Mouse (Mus musculus) urinary bladder, postnatal 25 days (tissue): ENCODE data around the gene Foxs1.
A peak's percentile ranks its signal among the peaks of the same experiment; 100 is the strongest.

Experiments
- DNase-seq: peaks from one replicate; pipeline ENCODE4 v3.0.0; 2022; ENCODE audit warnings: low spot score

The Foxs1 gene

DNA sequence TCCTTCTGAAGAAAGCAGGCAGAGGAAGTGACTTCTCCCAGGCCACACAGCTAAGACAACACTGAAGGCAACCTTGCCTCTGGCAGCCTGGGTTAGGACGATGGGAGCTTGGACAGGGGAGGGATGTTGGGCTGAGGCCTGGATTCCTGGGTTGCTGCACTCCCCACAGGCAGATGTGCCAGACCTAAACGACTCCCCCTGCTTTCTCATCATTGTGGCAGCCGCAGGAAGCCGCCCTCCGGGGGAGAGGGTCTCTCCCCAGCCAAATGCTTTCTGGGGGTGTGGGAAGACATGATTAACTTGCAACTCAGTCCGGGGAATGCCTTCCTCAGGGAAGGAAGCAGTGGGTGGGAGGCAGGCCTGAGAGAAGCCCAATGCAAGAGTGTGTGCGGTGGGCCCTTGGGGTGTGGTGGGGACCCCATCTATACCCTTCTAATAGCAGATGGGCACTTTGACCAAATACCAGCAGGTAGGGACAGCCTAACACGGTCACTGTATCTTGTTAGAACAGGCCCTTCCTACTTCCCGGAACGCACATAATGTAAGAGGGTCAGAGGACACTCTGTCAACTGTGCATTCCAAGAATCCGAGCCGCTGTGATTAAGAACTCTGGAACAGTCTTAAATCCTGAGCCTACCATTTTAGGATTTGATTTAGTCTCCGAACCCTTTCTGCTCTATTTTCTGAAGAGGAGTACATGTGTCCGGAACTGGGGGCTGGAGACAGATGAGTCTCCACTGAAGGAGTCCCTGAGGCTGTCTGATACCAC lies 4.6 kb downstream of the Foxs1 start:
- DNase-seq = no peak

DNA sequence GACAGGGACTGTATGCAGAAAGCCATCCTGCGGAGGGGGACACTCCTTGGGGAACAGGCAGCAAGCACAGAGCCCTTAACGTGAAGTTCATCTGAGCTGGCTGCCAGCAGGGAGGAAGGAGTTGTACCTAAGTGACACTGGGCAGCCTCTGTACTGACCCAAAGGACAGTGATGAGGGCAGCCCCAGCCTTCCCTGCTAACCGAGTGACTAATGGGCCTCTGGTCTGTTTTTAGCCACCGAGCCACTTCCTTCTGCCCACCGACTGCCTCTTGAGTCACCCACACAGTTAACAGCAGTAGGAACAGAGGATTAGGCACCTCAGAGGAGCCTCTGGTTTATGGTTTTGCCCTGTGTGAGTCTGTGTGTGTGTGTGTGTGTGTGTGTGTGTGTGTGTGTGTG lies 5.6 kb downstream of the Foxs1 start:
- DNase-seq = no peak

DNA sequence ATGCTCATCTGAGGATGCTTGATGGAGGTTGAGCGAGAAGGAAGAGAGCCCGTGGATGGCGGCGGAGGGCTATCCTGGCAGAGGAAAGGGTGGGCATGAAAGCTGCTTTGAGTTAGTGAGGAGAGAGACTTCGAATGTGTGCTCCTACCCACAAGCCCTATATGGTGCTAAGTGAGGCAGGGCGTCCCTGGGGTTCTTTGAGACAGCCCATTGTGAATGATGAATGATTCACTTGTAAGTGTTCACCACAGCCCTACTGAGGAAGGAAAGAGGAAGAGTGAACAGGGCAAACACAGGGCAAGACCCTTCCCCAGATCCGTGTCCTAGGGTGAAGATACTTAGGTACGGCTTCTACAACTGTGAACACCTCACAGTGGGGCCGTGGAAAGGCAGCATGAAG lies 6.1 kb downstream of the Foxs1 start:
- DNase-seq = no peak

DNA sequence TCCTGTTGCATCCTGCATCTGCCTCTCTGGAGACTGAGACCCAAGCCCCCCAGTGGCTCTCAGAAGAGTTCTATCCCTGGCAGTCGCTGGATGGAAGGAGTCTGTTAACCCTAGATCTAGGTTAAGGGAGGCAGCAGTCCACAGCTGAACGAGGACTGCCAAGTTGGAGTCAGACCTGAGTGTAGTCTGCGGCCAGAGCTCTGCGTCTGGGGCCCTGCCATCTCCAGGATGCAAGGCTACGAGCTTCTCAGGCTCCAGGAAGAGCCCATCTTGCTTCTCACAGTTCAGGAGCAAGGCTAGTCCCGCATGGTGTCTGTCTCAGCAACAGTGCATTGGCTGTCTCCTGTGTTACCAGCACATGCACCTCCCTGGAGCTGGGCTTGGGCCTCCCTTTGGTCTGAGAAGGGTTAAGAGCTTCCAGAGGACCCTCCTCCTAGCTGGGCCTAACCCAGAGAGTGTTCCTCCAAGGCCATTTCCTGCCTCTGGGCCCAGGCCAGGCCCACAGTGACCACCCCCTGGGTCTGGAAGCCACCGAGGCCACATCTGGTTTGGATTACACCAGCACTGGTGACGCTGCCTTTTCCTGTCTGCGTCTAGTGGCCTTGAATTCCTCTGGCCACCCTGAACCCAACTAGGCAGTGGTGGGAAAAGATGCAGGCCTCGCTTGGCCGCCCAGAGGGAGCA lies 7.7 kb downstream of the Foxs1 start:
- no peak for DNase-seq

DNA sequence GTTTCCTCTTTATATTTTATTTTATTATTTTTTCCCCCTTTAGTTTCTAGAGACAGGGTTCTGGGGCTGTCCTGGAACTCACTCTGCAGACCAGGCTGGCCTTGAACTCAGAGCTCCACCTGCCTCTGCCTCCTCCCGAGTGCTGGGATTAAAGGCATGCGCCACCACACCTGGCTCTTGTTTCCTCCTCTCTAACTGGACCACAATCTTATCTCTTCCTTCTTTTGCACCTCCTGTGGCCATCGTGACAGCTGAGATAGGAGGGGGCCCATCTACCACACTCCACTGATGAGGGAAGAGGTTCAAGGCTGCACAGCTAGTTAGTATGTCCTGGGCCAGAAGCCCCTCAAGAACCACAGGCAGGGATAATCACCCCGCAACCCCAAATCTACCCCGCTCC lies 8.5 kb downstream of the Foxs1 start:
- no peak for DNase-seq

DNA sequence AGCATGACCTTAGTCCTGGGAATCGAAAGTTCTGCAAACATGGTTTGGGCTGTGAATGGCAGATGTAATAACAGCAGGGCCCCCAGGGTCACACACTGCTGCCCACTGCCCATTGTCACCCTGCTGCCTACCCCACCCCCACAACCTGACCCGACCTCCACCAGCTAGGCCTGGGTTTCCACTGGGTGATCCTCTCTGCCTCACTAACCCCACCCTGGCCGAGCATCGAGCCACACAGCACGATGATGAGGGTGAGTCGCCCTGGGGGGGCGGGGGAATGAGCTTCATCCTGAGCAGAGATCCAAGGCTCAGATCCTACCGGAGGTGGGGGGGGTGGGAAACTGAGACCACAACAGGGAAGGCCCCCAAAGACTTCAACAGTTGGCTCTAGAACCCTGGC lies 8.9 kb downstream of the Foxs1 start:
- no peak for DNase-seq

DNA sequence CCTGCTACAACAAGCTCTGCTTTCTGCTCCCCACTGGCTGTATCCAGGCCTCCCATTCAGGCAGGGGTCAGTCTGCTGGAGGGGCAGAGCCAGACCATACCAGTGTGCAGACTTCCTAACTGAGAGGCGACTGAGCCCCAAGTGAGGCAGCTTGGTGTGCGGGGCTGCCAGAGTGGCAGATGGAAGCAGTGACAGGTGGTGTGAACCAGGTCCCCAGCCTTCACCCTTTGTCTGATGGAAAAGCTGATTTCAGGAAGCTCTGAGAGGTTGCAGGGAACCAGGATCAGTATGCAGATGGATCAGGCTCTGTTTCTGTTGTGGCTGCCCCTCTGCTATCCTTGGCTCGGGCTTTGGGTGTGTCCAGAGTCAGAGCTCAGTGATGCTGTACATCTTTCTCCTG lies 9.4 kb downstream of the Foxs1 start:
- no peak for DNase-seq

DNA sequence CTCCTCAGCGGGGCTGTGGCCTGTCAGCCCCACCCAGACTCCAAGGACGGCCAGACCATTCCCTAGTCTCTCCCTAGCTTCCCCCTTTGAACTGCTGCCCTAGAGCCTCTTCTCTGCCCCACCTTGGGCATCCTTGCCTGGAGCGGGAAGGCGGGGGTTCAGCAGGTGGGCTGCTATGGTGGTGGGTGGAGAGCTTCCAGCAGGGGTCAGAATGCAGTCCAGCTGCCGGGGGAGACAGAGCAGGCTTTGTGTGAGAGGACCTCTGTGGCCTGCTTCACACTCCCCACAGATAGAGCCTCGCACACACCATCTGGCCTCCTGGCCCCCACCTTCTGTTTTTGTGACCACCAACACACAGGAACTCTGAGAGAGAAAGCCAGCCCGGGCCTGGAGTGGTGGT lies 10.6 kb downstream of the Foxs1 start:
- DNase-seq = no peak

DNA sequence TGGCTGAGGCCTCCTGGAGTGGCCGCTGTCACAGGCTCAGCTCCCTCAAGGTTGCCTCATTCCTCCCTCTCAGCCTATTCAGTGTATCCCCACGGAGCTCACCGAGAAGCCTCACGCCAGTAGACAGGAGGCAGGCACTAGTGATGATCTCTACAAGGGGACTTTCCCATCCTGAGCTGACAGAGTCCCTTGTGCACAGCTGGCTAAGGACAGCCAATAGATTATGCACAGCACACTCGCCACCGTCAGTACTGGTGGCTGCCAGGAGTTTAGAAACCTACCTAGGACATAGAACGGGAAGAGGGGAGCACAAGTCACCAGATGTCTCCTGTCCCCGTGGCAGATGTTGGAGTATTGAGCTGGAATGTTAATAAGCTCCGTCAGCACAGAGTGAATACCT lies 15.3 kb downstream of the Foxs1 start:
- DNase-seq = no peak

DNA sequence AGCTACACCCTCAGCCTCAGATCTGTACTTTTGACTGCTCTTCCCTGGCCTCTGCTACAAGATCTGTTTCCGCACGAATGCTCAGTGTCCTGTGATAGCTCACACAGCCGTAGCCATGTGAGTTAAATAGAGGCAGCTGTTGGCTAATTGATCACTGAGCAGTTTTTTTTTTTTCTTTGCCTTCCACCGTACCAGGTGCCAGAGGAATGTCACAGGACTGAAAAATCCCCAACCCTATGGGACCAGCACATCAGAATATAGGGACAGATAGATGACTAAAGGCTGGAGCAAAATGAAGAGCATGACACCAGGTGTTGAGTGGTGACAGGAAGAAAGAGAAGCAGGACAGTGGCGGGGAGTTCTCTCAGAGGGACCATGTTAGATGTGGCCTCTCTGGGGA lies 16.9 kb downstream of the Foxs1 start:
- DNase-seq = no peak

DNA sequence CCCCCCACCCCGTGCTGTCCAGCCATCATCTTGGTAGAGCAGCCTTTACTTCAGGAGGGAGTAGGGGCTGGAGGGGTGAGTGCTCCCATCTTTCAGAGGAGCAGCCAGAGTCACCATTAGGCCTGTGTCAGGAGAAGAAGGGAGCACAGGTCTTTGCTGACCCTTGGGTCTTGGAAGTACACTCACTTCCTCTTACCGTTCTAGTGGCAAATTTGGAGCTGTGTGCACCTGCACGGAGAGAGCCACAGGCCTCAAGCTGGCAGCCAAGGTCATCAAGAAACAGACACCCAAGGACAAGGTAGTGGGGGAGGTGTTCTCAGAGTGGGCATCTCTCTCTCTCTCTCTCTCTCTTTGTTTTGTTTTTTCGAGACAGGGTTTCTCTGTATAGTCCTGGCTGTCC lies 17.6 kb downstream of the Foxs1 start:
- DNase-seq = no peak

DNA sequence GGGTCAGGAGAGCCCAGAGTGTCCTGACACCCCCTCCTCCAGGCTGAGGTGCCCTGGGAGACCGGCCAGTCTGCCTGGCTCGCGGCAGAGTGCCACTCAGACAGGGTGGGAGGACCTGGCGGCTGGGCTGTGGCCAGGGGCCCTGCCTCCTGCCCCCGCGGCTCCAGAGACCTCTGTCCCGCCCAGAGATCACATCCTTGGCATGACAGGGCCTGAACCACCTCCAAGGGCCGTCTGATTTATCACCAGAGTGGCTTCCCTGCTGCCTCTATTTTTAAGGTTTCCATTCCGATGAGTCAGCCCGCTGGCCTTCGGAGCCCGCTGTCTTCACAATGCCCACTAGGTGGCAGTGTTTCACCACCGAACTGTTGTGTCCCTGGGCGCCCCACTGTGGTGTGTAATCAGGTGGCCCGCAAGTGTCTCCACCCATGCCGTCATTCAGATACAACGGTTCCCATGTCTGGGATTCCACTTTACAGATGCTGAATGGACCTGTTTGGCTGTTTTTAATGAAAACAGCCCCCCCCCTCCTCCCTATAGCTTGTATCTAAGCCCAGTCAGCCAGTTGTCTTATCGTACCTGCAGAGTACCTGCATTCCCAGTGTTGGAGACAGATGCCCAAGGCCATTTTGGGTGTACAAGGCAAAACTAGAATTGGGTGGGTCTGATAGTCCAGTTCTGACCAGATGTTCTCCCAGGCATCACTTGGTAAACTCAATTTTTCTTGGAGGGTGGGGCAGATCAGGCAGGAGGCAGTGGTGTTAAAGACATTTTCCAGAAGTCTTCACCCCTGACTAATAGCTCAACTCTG lies 18.5 kb downstream of the Foxs1 start:
- peak; percentile 85 for DNase-seq

DNA sequence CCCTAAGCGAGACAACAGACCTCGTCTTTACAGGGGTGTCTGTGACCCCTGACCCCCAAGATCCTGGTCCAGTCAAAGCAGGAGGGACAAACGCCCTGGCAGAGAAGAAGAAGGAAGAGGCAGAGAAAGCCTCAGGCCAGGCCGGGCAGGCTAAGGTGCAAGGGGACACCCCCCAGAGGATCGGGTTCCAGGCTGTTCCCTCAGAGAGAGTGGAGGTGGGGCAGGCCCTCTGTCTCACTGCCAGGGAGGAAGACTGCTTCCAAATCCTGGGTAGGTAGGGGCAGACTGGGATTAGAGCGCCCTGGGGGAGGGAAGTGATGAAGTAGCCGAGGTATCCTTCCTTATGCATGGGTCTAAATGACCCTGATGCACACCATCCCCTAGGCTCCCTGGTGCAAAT lies 19.5 kb downstream of the Foxs1 start:
- no peak for DNase-seq

DNA sequence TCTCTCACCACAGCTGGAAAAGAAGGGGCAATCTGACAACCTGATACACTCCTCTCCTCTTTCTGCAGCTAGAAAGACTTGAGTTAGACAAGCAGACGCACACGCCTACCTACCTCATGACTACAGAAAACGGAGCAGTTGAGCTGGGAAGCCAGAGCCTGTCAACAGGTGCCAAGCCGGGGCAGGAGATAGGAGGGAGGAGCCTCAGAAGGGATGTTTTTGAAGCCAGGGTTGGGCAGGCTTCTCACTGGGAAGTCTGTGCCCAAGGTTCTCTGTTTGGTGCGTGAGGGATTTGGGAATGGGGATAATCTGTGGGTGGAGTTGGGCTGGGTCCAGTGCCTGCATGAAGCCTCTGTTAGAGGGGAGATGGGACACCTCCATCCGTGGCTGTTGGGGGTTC lies 21.6 kb downstream of the Foxs1 start:
- no peak for DNase-seq

DNA sequence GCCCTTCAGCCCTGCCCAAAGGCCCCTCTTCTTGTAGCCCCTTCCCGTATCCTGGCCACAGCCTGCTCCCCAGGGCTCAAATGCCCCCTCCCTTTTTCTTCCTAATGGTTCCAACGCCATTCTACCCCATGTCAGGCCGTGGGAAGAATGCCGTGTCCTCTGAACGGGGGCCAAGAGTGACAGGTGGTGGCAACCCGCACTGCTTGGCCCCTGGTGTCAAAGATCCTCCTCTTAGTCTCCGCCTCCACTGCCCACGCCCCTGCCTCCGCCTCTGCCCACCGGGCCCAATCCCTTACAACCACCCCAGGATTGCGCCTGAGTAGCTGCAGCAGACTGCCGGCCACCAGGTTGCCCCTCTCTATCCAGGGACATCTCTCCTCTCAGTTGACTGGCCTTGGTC lies 22.0 kb downstream of the Foxs1 start, which contains the start of gene Mylk2:
TSS of gene Mylk2 (plus strand) at position 322 of the 400 bp plus-strand sequence.
- no peak for DNase-seq

DNA sequence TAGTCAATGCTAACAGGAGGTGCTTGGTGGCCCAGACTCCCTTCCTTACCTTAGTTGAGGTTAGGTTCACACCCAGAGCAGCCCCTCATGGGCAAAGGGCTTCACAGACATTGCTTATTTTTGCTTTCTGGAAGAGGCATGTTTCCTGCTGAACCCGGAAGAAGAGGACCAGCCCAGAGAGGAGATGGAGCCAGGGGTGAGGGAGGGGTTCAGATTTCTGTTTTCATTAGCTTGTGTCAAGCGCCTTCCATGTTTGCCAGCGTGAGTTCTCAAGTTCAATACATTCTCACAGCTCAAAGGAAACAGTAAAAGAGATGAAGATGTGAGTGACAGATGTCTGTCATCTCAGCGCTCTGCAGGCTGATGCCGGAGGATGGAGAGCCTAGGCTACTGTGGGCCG lies 23.2 kb downstream of the Foxs1 start:
- no peak for DNase-seq

DNA sequence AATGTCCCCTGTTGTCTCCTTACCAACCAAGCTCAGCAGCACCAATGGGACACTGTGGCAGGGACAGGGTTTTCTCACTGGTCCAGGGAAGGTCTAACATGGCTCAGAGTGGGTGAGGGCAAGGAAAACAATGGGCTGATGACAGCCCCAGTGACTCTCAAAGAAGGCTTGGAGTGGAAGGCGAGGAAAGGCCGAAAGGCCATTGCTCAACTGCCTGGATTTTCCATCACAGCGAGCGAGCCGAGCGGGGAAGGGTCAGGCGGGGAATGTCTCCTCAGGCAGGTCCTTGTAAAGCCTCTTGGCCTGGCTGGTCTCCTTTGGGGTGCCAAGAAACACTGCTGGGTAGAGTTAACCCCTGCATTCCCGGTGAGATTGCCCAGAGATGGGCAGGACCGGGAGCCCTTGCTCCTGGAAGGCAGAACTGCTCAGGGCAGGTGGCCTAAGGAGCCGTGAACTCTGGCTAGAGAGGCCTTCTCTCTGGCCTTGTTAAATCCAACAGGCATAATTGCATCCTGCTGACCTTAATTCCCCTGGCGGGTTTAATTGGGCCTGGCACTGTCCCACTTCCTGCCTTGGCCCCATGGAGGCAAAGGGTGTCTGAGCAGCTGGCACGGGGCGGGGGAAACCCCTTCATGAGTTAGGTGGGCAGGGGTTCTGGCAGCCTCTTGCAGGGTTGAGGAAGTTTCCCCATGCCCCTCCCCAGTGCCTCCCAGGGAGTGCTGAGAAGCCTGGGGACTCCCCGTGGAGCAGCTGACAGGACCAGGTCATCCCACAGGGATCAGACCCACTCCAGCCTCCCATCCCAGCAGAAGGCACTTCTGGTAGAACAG lies 25.7 kb downstream of the Foxs1 start:
- no peak for DNase-seq

DNA sequence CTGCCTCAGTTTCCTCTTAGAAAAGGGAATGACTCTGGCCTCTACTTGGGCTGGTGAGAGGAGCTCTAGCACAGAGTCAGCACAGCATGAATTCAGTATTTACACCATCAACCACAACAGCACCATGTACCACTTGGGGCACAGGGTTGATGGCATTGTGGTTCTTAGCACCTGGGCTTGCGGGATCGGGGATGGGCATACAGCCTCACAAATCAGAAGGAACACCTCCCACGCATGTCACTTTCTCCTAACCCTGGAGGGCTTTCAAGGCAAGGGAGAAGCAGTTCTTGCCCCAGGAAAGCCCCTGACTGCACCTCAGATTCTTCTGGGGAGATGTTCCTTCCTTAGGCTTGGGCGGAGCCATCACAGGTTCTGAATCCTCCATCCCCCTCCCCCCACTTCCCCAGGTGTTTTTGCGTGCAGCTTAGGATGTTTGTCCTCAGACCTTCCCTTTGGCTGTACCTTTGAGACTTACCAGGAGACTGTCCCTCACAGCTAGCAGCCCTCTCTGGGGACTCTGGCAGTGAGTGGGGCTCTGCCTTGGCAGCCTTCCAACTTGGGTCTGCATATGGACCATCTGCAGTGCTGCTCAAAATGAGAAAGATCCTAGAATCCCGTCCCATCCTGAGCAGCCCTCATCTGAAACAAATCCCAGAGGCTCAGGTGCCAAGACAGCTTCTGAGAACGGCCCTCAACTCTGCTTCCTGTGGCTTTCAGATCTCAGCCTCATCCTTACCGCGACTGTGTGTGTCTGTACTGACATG lies 26.6 kb downstream of the Foxs1 start:
- no peak for DNase-seq

DNA sequence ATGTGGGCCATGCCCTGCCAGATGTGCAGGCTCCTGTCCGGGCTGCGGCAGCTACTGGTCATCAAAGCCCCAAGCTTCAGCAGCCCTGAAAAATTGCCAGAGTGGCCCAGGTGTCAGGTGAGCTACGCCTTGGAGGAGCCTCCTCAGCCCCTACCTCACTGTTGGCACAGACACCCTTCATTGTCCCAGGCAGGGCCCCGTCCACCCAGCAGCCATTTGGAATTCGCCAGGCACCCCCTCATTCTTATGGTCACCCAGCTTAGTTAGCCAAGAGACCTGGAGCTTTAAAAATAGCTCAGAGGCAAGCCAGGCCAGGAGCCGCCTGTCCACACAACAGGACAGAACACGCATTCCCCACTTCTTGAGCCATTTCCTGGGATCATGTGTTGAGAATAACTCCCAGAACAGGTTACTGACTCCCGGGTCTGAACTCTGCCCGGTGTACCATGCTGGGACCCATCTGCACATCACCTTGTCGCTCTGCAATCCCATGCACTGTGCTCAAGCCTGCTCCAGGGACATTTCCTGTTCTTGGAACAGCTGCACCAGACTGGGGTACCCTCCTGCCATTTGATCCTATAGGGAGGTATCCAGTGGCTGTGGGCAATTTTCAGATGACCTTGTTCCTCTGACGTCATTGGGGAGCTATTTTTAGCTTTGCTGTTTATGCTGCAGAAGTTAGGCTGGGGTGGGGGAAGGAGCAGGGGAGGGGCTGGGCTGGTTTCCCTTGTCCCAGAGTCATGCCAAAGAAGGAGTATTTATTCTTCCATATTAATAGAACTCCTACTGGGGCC lies 27.8 kb downstream of the Foxs1 start:
- no peak for DNase-seq

DNA sequence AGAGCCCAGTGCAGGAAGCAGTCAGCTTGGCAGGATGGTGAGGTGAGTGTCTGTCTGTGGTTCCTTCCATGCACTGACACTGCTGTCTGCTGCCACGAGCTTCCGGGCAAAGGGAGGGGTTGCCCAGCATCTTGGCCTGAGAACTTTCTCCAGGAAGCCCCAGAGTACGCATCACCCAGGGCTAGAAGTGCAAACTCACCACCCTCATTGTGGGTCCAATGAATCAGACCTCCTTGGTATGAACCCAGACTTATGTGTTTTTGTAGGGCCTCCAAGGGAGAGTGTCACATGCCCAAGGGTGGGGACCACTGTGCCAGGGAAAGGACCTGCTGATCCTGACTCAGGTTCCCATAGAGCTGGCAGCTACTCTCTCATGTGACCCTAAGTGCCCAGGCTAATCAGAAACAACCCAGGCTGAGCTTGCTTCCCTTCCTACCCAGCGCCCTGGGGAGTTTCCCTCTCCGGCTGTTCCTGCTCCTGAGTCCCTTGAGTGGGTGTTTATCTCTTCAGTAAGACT lies 28.8 kb downstream of the Foxs1 start:
- DNase-seq = no peak
